Mouse (Mus musculus) gastrocnemius, postnatal 14 days (tissue): Measurements from ENCODE around the gene Dcun1d2. TPM values are rescaled to one million over a fixed set of nuclear protein-coding genes. Genes with fewer than 3 reads are reported as not detected.

Source experiments
- DNase-seq: peaks from one replicate; pipeline ENCODE4 v3.0.0; 2021; ENCODE audit warnings: mixed read lengths
- intact Hi-C: fragments of 180-260 bp; cut with DNase I; formaldehyde crosslinking; loops from one replicate; pipeline ENCODE4 v1.15.1; 2025; ENCODE audit warnings: low total_unique reads
- total RNA-seq, 2 experiments: library from RNA; stranded (reverse); gene quantifications; 2 replicates each; pipeline ENCODE4 v1.2.3; 2021

The Dcun1d2 gene
- total RNA-seq, 2 experiments from 2014 or later = 45.6 to 46.1 TPM

DNA sequence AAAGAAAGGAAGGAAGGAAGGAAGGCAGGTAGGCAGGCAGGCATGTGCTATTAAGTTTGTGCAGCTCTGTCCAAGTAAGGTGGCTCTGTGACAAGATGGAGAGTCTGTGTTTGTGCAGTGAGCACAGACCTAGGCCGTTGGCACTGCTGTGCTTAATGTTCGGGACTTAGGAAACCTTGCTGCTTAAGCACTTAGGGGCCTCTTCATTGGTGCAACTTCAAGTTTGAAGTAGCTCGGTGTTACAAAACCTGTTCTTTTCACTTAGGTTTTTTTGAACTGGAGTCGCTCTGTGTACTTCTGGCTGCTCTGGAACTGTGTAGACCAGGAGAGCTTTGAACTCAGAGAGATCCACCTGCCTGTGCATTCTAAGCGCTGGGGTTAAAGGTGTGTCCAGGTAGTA, 15.1 kb downstream of the Dcun1d2 start:
- no peak for DNase-seq
- intact Hi-C loops = no loop called here

DNA sequence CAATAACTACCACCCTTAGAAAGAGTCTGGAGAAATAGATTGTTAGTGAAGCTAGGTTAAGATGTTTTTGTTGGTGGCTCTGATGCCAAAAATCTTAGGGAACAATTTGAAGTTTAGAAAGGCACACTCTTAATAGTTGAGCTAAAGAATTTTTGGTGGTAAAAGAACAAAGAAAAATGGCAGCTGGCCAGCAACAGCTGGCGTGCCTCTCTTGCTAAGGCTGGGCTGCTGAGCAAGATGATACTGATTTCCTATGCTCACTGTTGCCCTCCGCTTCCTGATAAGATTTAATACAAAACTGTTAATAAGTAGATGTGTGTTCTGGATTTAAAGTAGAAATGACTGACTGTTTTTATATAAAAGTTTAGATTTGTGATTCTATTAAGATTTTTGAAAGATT, 20.4 kb downstream of the Dcun1d2 start:
- no peak for DNase-seq
- intact Hi-C loops = no loop called here

DNA sequence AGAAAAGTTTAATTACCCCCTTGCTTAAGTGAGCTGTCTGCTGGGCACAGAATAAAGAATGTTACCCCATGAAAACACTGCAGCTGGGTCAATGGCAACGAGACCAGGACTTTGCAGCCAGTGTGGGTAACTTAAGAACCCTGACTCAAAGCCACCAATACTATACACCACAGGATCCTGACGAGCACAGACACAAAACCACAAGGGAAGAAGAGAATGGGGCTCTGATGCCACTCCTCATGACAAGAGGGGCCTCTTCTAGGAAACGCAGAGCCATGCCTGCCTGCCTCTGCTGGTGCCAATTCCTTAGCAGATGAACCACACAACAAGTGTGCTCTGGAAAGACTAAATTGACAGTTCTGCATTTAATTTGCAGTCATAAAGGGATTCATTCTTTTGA, 24.6 kb downstream of the Dcun1d2 start:
- DNase-seq = no peak
- intact Hi-C loops = no loop called here

DNA sequence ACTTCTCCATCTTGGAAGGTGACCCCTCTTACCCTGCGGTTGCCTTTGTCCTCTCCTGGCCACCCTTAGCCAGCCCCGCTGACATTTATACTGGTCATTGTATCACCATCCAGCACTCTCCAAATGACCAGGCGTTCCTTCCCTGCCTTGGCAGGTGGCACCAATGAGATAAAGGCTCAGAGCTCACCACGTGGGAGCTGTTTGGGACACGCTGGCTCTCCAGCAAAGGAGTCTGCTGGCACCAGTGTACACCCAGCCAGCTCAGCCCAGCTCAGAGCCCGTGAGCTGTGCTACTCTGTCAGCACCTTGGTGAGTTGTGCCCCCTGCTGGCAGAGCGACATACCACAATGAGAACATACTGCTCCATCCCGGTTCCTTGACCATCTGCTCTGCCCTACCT, 33.9 kb downstream of the Dcun1d2 start, which contains the start of gene Adprhl1:
Gene Adprhl1, minus strand, starts transcription at position 144 of the 400 bp plus-strand sequence.
- intact Hi-C loops = no loop called here
- DNase-seq = peak; percentile 83

DNA sequence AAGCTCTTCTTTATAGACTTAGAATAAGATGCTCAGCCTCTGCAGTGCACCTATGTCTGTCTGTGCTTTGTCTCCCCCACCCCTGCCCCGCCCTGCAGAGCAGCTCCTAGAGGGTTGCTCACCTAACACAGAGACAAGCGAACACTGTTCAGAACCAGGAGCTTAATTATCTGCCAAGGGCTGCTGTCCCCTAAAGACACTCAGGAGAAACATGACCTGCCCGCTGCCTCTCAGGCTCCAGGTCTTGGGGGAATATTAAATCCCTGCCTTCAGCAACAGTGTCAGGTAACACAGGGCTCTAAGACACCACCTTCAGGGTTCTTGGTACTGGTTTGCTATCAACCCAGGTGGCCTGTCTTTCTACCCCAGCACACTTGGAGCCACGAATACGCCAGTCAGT, 34.5 kb downstream of the Dcun1d2 start:
- intact Hi-C loops = no loop called here
- no peak for DNase-seq

DNA sequence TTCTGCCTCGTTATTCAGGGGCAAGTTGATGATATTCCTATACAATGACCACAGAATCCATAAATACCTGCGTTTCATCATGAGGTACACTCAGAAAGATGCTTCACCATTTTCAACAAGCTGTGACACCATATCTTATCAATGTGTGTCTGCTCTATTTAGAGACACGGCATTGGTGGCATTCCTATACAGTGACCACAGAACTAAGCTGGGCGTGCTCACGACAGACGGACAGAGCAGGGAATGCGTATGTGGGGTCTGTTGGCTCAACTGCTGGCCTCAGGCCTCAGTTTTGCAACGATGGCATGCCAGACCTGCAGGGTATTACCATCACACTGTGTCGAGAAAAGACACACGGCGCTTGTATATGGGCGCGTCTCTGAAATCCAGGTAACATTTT, 35.1 kb downstream of the Dcun1d2 start:
- DNase-seq = no peak
- intact Hi-C loops = no loop called here

DNA sequence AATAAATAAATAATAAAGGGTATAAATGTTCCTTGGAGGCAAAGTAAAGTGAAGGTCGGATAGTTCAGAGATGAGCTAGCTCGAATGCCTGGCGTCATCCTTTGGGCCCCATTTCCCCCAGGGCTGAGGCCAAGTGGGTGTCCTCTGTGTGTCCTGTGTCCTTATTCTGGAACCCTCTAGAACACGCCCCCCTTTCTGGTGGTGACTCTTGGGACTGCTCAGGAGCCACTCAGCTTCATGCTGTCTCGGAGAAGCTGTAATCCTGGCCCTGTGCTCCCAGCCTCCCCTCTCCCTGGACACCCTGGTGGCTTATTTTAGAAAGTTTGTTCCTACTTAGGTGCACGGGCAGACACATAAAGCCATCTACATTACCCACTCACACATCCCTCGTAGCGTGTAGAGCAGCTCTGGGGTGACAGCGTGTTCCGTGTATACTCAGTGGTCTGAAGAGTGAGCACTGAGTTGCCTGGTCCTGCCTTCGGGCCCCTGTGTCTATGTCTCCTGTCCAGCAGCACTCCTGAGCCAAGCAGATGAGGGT, 43.5 kb downstream of the Dcun1d2 start:
- intact Hi-C loops = no loop called here
- DNase-seq = no peak

DNA sequence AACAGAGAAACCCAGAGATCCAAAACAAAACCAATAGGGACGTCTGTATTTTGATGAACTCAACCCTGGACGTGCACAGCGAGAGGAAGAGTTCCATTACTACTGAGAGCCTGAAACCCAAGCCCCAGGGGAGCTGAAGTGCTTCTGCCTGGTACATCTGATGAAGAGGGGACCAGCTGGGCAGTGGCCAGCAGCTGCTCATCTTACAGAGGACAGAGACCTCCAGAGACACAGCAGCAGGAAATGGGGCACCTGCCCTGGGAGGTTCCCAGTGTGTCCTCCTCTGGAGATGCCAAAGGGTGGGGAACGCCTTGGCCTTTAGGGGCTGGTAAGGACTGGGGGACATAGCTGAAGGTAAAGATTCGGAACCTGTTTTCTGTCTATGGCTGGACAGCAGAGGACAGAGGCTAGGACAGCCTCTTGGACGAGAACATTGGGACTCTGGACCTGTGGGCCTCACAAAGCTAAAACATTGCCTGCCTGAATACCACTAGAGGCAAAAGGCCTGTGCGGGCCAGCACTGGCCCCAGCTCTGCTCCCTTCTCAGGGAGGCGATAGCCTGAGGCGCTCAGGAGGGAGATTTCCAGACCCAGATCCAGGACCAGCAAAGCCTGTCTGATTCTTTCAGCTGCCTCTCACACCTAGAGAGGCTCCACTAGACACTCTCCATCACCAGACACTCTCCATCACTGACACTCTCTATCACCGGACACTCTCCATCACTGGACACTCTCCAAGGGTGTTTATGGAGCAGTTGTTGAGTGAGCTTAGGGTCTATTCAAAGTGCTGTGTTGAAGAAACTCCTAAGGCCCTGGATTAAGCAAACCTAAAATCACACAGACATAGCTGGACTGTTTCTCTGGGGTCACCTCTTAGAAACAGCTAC, 44.7 kb downstream of the Dcun1d2 start:
- intact Hi-C loops = no loop called here
- DNase-seq = no peak

DNA sequence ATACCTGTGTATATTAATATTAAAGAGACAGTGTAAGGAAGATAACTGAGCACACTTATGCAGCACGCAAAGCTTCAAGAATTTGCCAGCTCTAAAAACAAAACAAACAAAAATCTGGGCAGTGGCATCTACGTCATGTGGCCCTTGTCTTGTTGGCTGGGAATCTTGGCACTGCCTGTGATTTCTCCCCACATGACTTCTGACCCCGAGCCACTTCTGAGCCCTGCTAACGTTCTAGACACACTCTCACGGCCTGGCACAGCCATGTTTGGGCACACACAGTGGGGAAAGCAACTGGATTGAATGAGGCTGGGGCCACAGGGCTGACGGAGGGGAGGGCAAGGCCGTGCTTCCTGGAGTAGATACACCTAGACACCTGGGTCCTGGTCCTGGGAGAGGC, 47.2 kb downstream of the Dcun1d2 start:
- intact Hi-C loops = no loop called here
- no peak for DNase-seq

DNA sequence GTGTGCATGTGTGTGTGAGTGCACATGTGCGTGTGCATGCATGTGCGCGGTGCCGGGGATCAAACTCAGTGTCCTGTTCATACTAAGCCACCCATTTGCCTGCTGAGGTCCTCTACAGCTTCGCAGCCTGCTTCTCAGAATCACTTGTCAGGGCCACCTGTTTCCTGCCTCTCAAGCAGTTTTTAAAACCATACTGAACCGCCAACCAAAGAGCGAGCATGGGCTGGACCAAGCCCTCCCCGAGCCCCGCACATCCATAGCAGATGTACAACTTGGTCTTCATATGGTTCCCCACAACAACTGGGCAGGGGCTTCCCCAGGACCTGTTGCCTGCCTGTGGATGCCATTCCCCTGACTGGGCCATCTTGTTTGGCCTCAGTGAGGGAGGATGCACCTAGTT, 47.9 kb downstream of the Dcun1d2 start:
- DNase-seq = no peak
- intact Hi-C loops = no loop called here

DNA sequence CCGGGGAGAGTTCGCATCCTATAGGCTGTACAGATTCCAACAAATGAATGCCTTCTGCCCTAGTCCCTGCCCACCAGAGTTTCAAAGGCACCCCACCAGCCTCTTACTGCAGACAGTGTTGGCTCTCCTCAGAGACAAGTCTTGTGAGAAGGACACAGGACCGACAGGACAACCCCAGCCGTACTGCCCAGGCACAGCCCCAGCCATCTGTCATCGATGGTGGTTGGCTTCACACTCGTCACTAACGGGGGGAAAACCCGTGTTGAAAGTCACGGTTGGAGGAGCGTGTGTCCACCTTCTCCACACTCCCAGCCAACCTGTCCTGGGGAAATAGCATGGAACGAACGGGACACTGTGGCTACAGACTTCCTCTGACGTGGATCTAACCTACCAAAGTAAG, 53.1 kb downstream of the Dcun1d2 start:
- intact Hi-C loops = no loop called here
- DNase-seq = no peak

DNA sequence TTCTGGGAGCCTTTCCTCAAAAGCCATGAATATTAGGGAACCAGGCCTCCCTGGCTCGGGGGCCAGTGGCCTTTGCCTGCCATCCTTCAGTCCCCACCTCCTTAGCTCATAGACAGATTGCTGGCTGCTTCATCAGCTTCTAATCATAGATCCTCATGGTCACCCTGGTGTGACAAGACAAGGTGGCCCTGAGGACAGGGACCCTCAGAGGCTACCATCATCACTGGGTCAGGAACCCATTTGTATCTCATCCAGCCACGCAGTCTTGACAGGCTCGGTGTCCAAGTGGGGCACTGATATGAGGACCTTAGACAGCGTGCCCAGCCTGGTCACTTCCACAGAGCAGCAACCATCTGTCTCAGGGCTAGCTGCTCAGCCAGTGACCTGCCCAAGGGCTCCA, 57.5 kb downstream of the Dcun1d2 start:
- intact Hi-C loops = no loop called here
- DNase-seq = no peak

DNA sequence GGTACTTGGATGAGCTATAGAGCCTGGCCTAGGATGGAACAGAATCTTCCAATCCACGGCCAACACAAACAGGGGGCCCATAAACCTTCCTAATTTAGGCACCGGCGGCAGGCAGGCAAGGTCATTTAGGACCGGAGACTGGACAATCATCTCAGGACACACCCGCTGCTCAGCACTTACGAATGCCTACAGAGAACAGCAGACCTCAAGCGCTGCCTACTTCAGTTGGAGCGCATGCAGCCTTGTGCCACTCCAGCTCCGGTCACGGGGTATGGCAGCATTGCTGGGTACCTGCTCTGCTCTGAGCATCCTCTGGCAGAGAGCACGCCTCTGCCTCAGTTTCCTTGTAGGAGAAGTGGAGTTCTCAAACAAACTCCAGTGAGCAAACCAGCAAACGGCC, 58.1 kb downstream of the Dcun1d2 start:
- intact Hi-C loops = no loop called here
- DNase-seq = no peak

DNA sequence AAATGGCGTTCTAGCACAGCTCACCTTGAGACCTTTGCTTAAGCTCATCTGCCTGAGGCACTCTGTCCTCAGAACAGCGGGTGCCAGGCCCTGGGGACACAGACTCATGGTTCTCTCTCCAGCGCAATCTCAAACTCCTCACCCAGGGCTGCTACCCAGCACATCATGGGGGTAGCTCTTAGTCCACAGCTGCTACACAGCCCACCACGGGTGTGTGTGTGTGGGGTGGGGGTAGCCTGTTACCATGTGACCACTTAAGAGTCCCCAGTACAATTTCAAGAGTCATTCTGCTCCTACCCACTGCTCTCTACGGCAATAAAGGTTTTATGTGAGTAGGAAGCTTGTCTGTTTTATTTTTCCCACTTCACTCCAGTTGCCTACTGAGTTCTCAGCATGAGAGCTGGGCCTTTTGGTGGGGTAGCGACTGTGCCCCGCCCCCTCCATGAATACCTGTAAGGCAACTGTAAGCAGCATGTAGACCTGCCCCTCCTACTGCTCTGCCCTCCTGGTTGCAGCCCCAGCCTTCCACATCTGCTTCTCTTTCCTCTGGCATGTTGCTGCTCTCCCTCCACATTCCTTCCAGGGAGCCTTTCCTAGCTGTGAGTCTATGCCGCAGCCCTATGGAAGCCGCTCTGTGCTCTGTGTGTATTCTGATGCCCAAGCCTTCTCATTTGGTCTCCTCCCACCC, 58.9 kb downstream of the Dcun1d2 start:
- intact Hi-C loops = no loop called here
- no peak for DNase-seq

DNA sequence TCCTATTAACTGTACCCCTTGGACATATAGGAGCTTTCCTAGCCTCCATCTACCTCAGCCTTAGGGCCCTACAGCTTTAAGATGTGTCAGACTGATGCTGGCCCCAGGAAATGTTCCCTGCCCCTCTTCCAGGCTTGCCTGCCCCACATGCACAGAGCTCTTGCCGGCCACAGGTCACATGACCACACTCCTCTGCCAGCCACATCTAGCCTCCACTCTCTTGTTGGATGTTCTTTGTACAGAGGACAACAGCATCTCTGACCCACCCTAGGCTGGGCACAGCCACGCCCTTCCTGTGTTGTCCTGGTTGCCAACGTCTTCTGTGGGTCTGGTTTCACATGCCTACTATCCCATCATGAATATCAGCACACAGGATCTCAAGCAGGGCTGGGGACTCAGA, 60.7 kb downstream of the Dcun1d2 start:
- no peak for DNase-seq
- intact Hi-C loops = no loop called here

DNA sequence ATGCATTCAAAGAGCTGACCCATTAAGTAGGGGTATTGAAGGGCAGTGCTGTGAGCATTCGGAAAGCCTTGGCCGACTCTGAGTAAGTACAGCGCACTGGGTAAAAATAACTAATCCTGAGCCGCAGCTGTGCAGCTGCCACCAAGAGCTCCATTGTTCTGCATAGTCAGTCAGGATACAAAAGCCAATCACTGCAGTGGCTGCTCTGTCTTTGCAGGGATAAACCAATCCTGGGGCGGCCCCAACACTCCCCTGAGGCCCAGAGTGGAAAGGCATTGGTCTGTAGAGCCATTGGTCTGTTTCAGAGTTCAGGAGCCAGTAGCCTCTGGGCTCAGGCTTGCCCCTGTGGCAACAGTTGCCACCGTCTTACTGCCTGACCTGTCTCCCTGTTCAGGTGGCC, 61.6 kb downstream of the Dcun1d2 start:
- DNase-seq = no peak
- intact Hi-C loops = no loop called here

DNA sequence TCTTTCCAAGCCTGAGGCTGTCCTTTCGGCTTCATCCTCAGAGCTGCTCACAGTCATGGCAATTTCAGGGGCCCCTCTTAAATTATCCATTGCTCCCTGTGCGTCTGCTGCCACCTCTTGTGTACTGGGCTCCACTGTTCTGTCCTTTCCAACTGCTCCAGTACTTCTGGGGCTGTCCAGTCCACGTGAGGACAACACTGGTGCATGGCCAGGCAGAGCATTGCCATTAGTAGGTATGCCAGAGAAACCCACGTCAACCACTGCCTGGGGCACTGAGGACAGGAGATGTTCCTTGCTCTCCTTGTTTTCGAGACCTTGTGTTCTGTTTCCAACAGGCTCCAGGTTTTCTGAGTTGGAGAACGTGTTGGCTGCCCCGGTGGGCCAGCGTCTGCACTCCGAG, 63.5 kb downstream of the Dcun1d2 start:
- intact Hi-C loops = no loop called here
- no peak for DNase-seq

DNA sequence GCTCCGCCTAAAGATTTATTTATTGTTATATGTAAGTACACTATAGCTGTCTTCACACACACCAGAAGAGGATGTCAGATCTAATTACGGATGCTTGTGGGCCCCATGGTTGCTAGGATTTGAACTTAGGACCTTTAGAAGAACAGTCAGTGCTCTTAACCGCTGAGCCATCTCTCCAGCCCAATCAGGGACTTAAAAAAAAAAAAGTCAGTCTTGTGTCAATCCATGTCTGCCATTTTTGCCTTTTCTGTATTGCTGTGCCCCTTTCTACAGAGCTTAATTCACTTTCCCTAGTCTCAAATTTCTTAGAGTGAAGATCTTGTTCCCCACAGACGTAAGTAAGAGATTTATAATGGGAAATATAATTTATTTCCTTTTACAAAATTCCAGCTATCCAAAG, 69.5 kb downstream of the Dcun1d2 start:
- DNase-seq = no peak
- intact Hi-C loops = no loop called here

DNA sequence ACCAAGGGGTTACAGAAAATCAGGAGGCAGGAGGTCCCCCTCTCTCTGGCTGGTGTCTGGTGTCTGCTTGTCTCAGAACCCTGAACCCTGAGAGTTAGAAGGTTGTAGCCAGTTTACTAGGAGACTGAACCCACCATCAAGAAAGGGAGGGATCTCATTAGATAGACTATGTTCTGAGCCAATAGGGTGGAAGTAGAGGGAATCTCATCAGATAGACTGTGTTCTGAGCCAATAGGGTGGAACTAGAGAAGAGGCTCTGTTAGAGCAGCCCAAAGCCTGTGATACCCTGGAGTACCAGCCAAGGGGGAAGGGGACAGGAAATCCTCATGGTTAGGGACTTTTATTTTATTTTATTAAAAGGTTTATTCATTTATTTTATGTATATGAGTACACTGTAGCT, 69.9 kb downstream of the Dcun1d2 start:
- intact Hi-C loops = no loop called here
- no peak for DNase-seq

DNA sequence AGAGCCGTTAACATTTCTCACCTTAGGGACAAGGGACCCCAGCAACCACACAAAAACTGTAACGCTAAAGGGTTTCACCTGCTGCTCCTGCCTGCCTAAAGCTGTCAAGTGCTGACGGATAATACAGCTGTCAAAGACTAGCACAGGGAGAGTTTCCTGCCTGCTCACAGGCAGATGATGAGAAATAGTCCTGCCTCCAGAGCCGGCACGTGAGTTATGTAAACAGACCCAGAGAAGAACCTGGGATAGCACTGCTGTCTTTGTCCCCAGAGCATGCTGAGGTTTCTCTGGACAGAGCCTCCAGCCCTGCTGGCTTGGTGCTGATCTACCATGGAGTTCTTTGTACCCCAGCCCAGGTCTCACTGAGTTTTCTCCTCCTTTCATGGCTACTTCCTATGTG, 70.8 kb downstream of the Dcun1d2 start:
- DNase-seq = no peak
- intact Hi-C loops = no loop called here

DNA sequence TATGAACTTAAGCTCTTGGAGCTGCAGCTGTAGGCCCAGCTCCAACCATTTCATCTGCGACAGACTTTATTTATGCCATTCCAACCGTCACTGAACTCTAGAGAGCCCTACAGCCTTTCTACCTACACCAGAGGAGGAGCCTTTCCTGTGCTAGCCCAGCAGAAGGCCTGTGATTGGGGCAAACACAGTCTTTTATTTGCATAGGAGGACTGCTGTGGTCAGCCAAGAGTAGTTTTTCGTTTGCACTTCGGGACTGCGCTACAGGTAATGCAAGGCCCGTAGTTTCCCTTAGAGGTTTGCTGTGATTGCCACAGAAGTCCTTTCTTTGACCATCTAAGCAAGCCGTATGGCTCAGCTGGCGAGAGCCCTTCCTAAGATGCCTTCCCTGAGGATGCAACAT, 71.5 kb downstream of the Dcun1d2 start:
- DNase-seq = no peak
- intact Hi-C loops = no loop called here
